Mouse (Mus musculus) spleen, adult 2 months (tissue): ENCODE measurements around the gene Atg13. TPM values are rescaled to one million over a fixed set of nuclear protein-coding genes. Genes with fewer than 3 reads are reported as not detected.

Experiments
- DNase-seq, 2 experiments: peaks; one replicate each; pipeline versions ENCODE4 v3.0.0 to v3.0.0-alpha.2; 2012 to 2021; ENCODE audit warnings: low spot score in 2 of 2, low read depth in 1 of 2
- H3K27ac ChIP-seq: fragments of 200-500 bp; 2 replicates; pipeline ENCODE4 v1.5.1; 2012; ENCODE audit warnings: low read length, inconsistent platforms; ENCODE audit not compliant: insufficient read depth
- H3K27me3 ChIP-seq: fragments of 200-500 bp; 2 replicates; pipeline ENCODE4 v1.6.1; 2012; ENCODE audit warnings: mild to moderate bottlenecking, moderate library complexity, low read length, inconsistent platforms; ENCODE audit not compliant: control insufficient read depth, insufficient read depth
- H3K36me3 ChIP-seq: fragments of 200-500 bp; 2 replicates; pipeline ENCODE4 v1.6.1; 2012; ENCODE audit warnings: mild to moderate bottlenecking, low read length, inconsistent platforms; ENCODE audit not compliant: control insufficient read depth, insufficient read depth
- H3K4me1 ChIP-seq: fragments of 200-500 bp; 2 replicates; pipeline ENCODE4 v1.6.1; 2011; ENCODE audit warnings: inconsistent platforms; ENCODE audit not compliant: control insufficient read depth, insufficient read depth, insufficient read length
- H3K4me3 ChIP-seq: fragments of 200-500 bp; 2 replicates; pipeline ENCODE4 v1.5.1; 2011; ENCODE audit warnings: mild to moderate bottlenecking, inconsistent platforms; ENCODE audit not compliant: insufficient read depth, insufficient read length; ENCODE audit errors: extremely low read depth
- CTCF ChIP-seq: fragments of 200-500 bp; IDR thresholded peaks from 2 replicates; pipeline ENCODE4 v1.5.1; 2011; ENCODE audit warnings: mild to moderate bottlenecking, inconsistent platforms; ENCODE audit not compliant: insufficient read depth, insufficient read length, insufficient replicate concordance; ENCODE audit errors: extremely low read depth
- POLR2A ChIP-seq: fragments of 200-500 bp; IDR thresholded peaks from 2 replicates; pipeline ENCODE4 v1.6.1; 2011; ENCODE audit warnings: low read depth, low read length, inconsistent platforms
- WGBS: fragments of 180-500 bp; shearing (Covaris S2); methylation state at CpG from one replicate; pipeline ENCODE4 v1.1.7; 2018; 5-methylcytosine and 5-hydroxymethylcytosine counted together
- polyA plus RNA-seq: library from polyadenylated mRNA; depleted of rRNA; stranded (reverse); fragments of >200 nt; gene quantifications from 2 replicates; pipeline ENCODE4 v1.2.3, GENCODE M21; 2012

Gene Atg13
- polyA plus RNA-seq, 1 experiment = 16.7 TPM

DNA sequence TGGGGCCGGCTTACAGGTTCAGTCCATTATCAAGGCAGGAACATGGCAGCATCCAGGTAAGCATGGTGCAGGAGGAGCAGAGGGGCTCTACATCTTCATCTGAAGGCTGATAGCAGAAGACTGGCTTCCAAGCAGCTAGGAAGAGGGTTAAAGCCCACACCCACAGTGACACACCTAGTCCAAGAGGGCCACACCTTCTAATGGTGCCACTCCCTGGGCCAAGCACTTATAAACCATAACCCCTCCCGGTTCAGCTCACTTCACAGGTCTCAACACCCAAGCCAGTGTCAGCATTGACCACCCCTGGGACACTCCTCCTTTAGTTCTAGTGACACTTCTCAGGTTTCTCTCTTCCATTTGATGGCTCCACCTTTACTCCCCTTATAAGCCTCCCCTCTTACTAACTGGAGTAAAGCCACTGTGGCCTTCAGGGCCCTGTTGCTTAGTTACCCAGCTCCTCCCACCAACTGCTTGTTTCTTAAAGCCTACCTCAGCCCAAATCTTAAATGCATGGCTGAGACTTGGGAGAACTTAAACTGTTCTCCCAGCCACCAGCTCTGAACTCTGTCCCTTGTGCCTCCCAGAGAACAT is 67.5 kb downstream of the Atg13 start:
- Histone ChIP-seq H3K4me1 (peaks cover 2% of the 10 kb centered on the region; the same call in 1 of the 2 replicates), H3K36me3 (peaks cover 18% of the 10 kb centered on the region), H3K27ac (no peak overlapping the region), H3K4me3 (no peak overlapping the region), H3K27me3 (no peaks in the 10 kb centered on the region)
- DNase-seq = no peak
- WGBS = 84% methylated on average over 2 of the region's 2 CpGs
- no peak for TF ChIP-seq POLR2A
- no peak for TF ChIP-seq CTCF

DNA sequence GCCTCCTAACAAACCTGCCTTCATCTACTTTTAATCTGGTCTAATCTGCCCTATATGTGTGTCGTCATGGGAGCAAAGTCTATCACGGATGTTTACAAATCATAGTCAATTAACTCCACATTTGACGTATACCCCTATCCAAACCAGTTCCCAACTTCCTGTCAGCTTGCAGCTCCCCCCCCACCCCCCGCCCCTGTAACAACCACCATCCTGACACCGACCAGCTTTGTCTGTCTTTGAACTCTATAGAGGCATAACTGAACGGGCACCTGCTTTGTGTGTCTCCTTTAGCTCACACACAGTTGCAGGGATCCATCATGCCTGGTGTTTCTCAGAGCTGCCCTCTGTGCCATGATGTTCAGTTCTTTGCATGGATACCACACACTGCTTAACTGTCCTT is 71.4 kb downstream of the Atg13 start:
- 62% methylated on average over 6 of the region's 6 CpGs for WGBS
- Histone ChIP-seq H3K27ac (no peak overlapping the region), H3K4me1 (peaks cover 3% of the 10 kb centered on the region; the same call in 1 of the 2 replicates)

DNA sequence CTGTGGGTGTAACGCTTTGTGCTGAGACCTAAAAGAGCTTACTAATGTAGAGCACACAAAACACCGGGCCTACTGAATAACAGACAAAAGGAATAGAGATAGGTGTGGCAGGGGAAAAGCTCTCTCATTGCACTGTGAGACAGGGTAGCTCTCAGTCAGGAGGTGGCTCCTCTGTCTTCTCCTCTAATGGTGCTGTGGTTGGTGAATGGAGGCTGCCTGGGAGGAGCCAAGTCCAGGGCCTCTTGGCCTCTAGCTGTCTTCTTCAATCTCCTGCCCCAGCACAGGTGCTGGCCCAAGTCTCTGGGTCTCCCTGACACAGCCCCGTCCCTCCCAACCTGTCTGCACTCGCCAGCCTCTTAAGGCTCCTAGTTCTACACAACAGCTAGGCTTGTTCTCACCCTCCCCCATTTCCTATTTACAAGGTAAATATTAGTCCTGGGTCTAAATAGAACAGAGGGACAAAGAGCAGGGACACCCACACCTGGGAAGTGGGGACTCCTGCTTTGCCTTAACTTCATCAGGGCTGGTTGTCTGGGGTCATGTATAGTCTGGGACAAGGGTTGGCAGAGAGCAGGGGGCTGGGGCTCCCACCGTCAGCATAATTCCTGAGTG is 73.5 kb downstream of the Atg13 start:
- Histone ChIP-seq H3K4me1 (peaks cover 3% of the 10 kb centered on the region; the same call in 1 of the 2 replicates), H3K4me3 (no peak overlapping the region), H3K27ac (no peak overlapping the region), H3K27me3 (no peaks in the 10 kb centered on the region), H3K36me3 (no peaks in the 10 kb centered on the region)
- TF ChIP-seq POLR2A (no peak), CTCF (no peak)
- WGBS = 88% methylated on average over 5 of the region's 5 CpGs
- DNase-seq = no peak

More for the DNA sequence above, 71.4 kb downstream of the Atg13 start:
- Histone ChIP-seq H3K36me3 (no peaks in the 10 kb centered on the region; the same call in 1 of the 2 replicates), H3K27me3 (no peaks in the 10 kb centered on the region), H3K4me3 (no peak overlapping the region)
- no peak for TF ChIP-seq CTCF
- no peak for DNase-seq

DNA sequence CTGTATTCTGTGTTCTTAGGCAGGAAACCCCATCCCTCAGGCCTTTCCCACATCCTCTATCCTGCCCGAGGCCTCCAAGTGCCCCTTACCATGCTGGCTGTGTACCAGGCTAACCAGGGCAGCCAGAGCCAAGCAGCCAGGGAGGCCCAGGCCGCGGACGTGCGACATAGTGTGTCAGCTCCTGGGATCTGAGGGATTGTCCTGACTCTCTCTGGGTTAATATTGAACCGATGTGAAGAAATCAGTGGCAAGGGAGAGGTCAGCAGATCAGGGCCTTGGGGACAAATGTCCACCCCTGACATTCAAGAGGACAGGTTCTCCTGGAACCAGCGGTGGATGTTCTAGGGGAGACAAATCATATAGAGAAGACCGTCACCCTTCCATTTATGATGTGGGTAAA is 74.1 kb downstream of the Atg13 start, which contains the start of gene F2:
F2 (minus strand) TSS at position 186 of the 400 bp plus-strand sequence.
- Histone ChIP-seq H3K27ac (no peak within 1 kb of the TSS), H3K36me3 (no peaks in the 10 kb centered on the region), H3K4me1 (peaks cover 3% of the 10 kb centered on the region; the same call in 1 of the 2 replicates), H3K4me3 (no peak within 1 kb of the TSS), H3K27me3 (no peaks in the 10 kb centered on the region)
- DNase-seq = no peak
- WGBS = 87% methylated on average over 8 of the region's 8 CpGs
- TF ChIP-seq POLR2A = no peak
- TF ChIP-seq CTCF = no peak

DNA sequence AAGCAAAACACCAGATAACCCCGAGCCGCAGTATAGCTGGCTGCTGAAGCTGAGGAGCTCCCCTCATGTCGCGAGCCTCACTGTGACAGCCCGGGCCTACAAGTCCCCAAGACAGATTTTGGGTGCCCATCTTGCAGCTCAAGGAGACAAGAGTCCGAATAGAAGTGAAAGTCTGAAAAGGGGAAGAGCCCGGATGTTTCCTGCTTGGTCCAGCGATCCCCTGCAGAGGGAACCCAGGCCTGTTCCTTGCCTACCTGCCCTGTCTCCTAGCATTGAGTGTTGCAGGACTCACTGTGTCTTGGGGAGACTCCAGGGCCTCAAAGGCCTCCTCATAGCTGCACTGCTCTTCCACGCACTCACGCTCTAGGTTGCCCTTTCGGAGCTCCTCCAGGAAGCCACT is 74.9 kb downstream of the Atg13 start:
- Histone ChIP-seq H3K4me3 (no peak overlapping the region), H3K36me3 (no peaks in the 10 kb centered on the region), H3K27ac (no peak overlapping the region), H3K27me3 (no peaks in the 10 kb centered on the region), H3K4me1 (peaks cover 3% of the 10 kb centered on the region; the same call in 1 of the 2 replicates)
- WGBS = 82% methylated on average over 11 of the region's 11 CpGs
- no peak for TF ChIP-seq CTCF
- TF ChIP-seq POLR2A = no peak
- DNase-seq = no peak

DNA sequence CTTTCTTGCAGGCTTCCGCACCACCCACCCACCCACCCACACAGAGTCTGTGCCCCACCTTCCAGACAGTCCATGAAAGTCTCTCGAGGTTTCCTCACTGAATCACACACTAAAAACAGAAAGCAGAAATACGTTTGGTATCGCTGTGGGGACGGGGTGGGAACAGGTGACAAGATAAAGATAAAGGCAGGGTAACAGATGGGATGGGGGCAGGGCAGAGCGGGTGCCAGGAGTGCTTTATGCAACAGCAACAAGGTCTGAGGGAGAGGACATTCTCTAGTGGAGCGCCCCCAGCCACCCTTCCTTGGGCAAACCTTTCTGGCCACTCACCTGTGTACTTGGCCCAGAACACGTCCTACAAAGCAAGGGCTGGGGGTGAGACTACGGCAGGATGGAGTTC is 75.5 kb downstream of the Atg13 start:
- Histone ChIP-seq H3K36me3 (no peaks in the 10 kb centered on the region), H3K4me1 (peaks cover 3% of the 10 kb centered on the region; the same call in 1 of the 2 replicates), H3K27ac (no peak overlapping the region), H3K4me3 (no peak overlapping the region), H3K27me3 (no peaks in the 10 kb centered on the region)
- TF ChIP-seq POLR2A (no peak), CTCF (no peak)
- DNase-seq = no peak
- 52% methylated on average over 9 of the region's 9 CpGs for WGBS
